Mouse (Mus musculus) E14TG2a.4 (cell line): ENCODE data around the gene Ttyh2.
A peak's percentile ranks its signal among the peaks of the same experiment; 100 is the strongest.

Source experiments
- H3K27me3 ChIP-seq: 2 replicates; pipeline ENCODE4 v1.6.1; 2014; ENCODE audit warnings: low read length, control low read depth; ENCODE audit not compliant: insufficient read depth
- H3K36me3 ChIP-seq: 2 replicates; pipeline ENCODE4 v1.6.1; 2014; ENCODE audit warnings: low read length, control low read depth; ENCODE audit not compliant: insufficient read depth
- H3K4me1 ChIP-seq: replicated peaks from 2 replicates; pipeline ENCODE4 v1.6.1; 2014; ENCODE audit warnings: low read depth, low read length, control low read depth
- H3K4me3 ChIP-seq: replicated peaks from 2 replicates; pipeline ENCODE4 v1.5.1; 2014; ENCODE audit warnings: mild to moderate bottlenecking, low read length
- H3K9me3 ChIP-seq: 2 replicates; pipeline ENCODE4 v1.6.1; 2014; ENCODE audit warnings: low read length, control low read depth
- CTCF ChIP-seq: conservative IDR thresholded peaks from 2 replicates; pipeline ENCODE4 v1.5.1; 2014; ENCODE audit warnings: low read length
- NANOG ChIP-seq: IDR thresholded peaks from 2 replicates; pipeline ENCODE4 v1.6.1; 2014; ENCODE audit warnings: borderline replicate concordance, low read length, mixed read lengths
- POU5F1 ChIP-seq: IDR thresholded peaks from 2 replicates; pipeline ENCODE4 v1.6.1; 2014; ENCODE audit warnings: low read length, borderline replicate concordance

The Ttyh2 gene

GRCm38 (mm10) chr11:114680291-114680690 is 5.1 kb downstream of the Ttyh2 start:
- H3K4me1 ChIP-seq = peaks cover 80% of the 10 kb centered on the region
- H3K9me3 ChIP-seq = no peaks in the 10 kb centered on the region
- TF ChIP-seq NANOG (no peak), POU5F1 (no peak), CTCF (no peak)
- H3K36me3 ChIP-seq = peaks cover 12% of the 10 kb centered on the region
- H3K27me3 ChIP-seq = peaks cover 17% of the 10 kb centered on the region
- H3K4me3 ChIP-seq = no peak overlapping the region

DNA sequence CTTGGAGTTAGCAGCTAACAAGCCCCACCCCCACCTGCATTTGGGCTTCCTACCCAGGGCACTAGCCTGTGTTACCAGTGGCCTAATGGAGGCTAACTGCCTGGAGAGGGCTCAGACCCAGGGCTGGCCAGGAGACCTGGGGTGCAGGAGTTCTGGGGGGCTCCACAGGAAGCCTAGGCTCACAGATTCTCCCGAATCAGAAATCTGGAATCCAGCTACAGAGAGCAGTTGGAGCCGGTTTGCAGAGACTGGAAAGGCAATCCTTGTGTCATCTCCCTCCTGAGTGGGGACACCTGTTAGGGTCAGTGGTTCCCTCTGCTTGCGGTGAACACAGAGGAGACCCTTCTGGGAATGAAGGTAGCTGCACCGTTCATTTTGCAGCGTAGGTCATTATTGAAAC is 5.8 kb downstream of the Ttyh2 start:
- peaks cover 11% of the 10 kb centered on the region for H3K27me3 ChIP-seq
- peaks cover 12% of the 10 kb centered on the region for H3K36me3 ChIP-seq
- TF ChIP-seq CTCF = no peak
- TF ChIP-seq POU5F1 = no peak
- no peak for TF ChIP-seq NANOG
- H3K4me1 ChIP-seq = peaks cover 83% of the 10 kb centered on the region
- 0 out of 2 replicates have a peak overlapping the region, but pooled peaks have one; percentile 10 for H3K4me3 ChIP-seq
- H3K9me3 ChIP-seq = no peaks in the 10 kb centered on the region

- H3K4me1 ChIP-seq = peaks cover 83% of the 10 kb centered on the region
- peaks cover 18% of the 10 kb centered on the region for H3K36me3 ChIP-seq
- H3K27me3 ChIP-seq = no peaks in the 10 kb centered on the region
- TF ChIP-seq POU5F1 = no peak
- no peak for TF ChIP-seq NANOG
- TF ChIP-seq CTCF = no peak
- H3K4me3 ChIP-seq = 0 out of 2 replicates have a peak overlapping the region, but pooled peaks have one; percentile 76
- H3K9me3 ChIP-seq = no peaks in the 10 kb centered on the region
Measured at GRCm38 (mm10) chr11:114682321-114682900, 7.2 kb downstream of the Ttyh2 start.

- peaks cover 18% of the 10 kb centered on the region for H3K36me3 ChIP-seq
- H3K4me3 ChIP-seq = peak overlapping the region; percentile 76
- peaks cover 86% of the 10 kb centered on the region for H3K4me1 ChIP-seq
- no peaks in the 10 kb centered on the region for H3K9me3 ChIP-seq
- TF ChIP-seq CTCF = no peak
- peak; percentile 49; the same call in 1 of the 2 replicates for TF ChIP-seq NANOG
- no peaks in the 10 kb centered on the region for H3K27me3 ChIP-seq
Measured at GRCm38 (mm10) chr11:114683029-114683721, 7.9 kb downstream of the Ttyh2 start.

DNA sequence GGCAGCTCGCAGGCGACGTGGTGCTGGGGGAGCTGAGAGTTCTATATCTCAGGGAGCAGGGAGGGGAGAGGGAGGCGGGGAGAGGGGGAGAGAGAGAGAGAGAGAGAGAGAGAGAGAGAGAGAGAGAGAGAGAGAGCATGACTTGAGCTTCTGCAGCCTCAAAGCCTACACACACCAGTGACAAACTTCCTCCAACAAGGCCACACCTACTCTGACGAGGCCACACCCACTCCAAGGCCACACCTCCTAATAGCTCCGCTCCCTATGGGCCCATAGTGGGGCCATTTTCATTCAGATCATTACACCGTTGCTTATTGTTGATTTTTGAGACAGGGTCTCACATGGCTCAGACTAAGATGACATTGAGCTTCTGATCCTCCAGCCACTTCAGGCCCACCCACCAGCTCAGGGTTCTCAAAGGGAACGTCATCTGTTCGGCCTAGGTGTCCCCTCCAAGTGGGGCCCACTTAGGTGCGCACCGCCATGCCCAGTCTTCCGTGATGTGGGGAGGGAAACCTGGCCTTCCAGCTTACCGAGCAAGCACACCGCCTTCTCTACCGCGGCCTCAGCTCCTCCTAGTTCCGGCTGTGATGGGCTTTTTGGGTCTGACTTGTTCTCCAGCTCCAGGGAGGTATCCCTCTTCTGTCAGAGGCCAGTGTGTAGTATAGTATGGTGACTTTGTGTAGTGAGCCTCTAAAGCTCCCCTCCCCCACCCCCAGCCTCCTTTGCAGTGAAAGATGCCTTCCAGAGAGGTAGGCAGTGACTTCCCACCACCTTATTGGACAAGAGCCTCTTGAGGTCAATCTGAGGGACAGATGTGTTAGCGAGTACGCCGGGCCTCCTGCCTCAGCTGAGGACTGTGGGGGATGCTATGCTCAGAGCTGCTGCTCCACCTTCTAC is 8.7 kb downstream of the Ttyh2 start:
- Histone ChIP-seq H3K36me3 (peaks cover 18% of the 10 kb centered on the region), H3K9me3 (no peaks in the 10 kb centered on the region), H3K4me1 (peaks cover 84% of the 10 kb centered on the region), H3K4me3 (peak overlapping the region; percentile 76), H3K27me3 (no peaks in the 10 kb centered on the region)
- no peak for TF ChIP-seq CTCF
- TF ChIP-seq NANOG = no peak
- TF ChIP-seq POU5F1 = no peak

DNA sequence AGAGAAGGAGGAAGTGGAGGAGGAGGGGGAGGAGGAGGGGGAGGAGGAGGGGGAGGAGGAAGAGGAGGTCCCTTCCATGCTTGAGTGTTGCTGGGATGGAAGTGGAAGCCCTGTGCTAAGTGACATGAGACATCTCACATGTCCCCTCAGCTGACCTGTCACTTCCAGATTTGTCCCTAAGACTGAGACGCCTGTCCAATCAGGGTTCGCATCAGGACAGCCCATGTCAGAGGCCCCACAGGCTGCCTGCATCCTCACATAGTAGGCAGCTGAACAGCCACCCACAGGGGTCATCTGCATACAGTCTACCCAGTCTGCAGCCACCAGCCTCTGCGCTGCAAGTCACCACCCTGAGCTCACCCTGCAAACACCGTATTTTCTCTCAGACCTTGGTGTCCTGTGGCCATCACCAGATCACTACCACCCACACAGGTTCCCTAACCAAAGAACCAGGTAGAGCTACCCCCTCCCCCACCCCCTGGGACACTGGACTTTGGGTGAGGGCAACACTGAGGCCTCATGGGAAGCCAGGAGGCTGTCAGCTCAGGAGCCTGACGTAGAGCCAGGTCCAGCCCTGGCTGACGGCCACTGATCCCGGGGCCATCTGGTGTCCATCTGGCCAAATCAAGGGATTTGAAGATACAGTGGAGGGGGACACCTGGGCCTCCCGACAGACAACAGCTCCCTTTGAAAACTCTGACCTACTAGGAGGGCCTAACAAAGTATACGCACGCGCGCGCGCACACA is 9.6 kb downstream of the Ttyh2 start:
- Histone ChIP-seq H3K4me1 (peaks cover 79% of the 10 kb centered on the region), H3K36me3 (peaks cover 13% of the 10 kb centered on the region), H3K4me3 (peak overlapping the region; percentile 76), H3K27me3 (no peaks in the 10 kb centered on the region), H3K9me3 (no peaks in the 10 kb centered on the region)
- no peak for TF ChIP-seq CTCF
- no peak for TF ChIP-seq NANOG
- TF ChIP-seq POU5F1 = no peak

GRCm38 (mm10) chr11:114685526-114686040 is 10.4 kb downstream of the Ttyh2 start:
- Histone ChIP-seq H3K27me3 (no peaks in the 10 kb centered on the region), H3K36me3 (peaks cover 20% of the 10 kb centered on the region), H3K9me3 (no peaks in the 10 kb centered on the region), H3K4me1 (peaks cover 79% of the 10 kb centered on the region), H3K4me3 (no peak overlapping the region)
- TF ChIP-seq POU5F1 (no peak), CTCF (no peak), NANOG (no peak)
